Mouse (Mus musculus): ENCODE measurements around the gene B4galt4.

DNA sequence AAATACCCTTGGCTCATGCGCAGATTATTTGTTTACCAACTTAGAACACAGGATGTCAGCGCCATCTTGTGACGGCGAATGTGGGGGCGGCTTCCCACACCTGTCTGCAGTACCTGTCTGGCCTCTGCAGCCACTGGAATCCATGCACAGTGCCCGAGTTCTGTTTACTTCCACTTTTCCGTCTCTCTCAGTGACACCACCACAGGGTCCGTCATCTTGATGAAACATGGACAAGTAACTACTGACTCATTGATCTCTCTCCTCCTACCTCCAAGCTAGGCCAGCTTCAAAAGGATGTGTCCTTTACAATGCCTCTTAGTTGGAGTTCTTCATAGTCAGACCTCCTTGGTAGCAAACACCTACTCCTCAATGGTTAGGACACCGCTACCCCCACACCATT is 20.7 kb upstream of the B4galt4 start:
- TF ChIP-seq CTCF (IDR thresholded peaks at IDR 0.05; ENCODE audit: borderline replicate concordance, control insufficient read depth, extremely low read depth, insufficient read depth, low read length, poor library complexity) (no peak), POLR2A (IDR thresholded peaks at IDR 0.05; ENCODE audit: control insufficient read depth, extremely low read depth, insufficient read depth, low read length, poor library complexity) (no peak)

Measured in thymus, adult 2 months (tissue).